Mouse (Mus musculus) macrophage (primary cell): ENCODE data around the gene Mapkap1. TPM values are rescaled to one million over a fixed set of nuclear protein-coding genes. Genes with fewer than 3 reads are reported as not detected.

Source experiments
- H3K27ac ChIP-seq: fragments of 350-480 bp; formaldehyde crosslinking; 2 replicates; pipeline ENCODE4 v1.9.0; 2021
- H3K36me3 ChIP-seq: fragments of 350-480 bp; formaldehyde crosslinking; 2 replicates; pipeline ENCODE4 v1.9.0; 2021; ENCODE audit errors: inconsistent target
- H3K4me3 ChIP-seq: fragments of 350-480 bp; formaldehyde crosslinking; 2 replicates; pipeline ENCODE4 v1.9.0; 2021; ENCODE audit errors: inconsistent target
- H3K79me2 ChIP-seq: fragments of 350-480 bp; formaldehyde crosslinking; 2 replicates; pipeline ENCODE4 v1.9.0; 2021; ENCODE audit errors: inconsistent target
- WGBS: methylation state at CpG from one replicate; pipeline ENCODE4 v1.1.7; 2026; ENCODE audit warnings: inconsistent platforms; ENCODE audit not compliant: missing documents; 5-methylcytosine and 5-hydroxymethylcytosine counted together
- polyA plus RNA-seq: library from polyadenylated mRNA; stranded (reverse); fragments of 250-400 nt; gene quantifications from 3 replicates; pipeline ENCODE4 v1.2.4, GENCODE M21; 2018; ENCODE audit warnings: inconsistent platforms

Mapkap1 gene
- polyA plus RNA-seq, 1 experiment from 2014 or later: 49.6 TPM

- Histone ChIP-seq H3K79me2 (no peaks in the 10 kb centered on the region), H3K36me3 (no peaks in the 10 kb centered on the region), H3K27ac (no peak overlapping the region), H3K4me3 (no peak overlapping the region)
- WGBS: 98% methylated on average over 12 of the region's 12 CpGs
Measured at GRCm38 (mm10) chr2:34563089-34563694, 156.6 kb downstream of the Mapkap1 start.

GRCm38 (mm10) chr2:34563865-34564264 is 157.3 kb downstream of the Mapkap1 start:
- H3K36me3 ChIP-seq: no peaks in the 10 kb centered on the region

GRCm38 (mm10) chr2:34566146-34566545 is 159.6 kb downstream of the Mapkap1 start:
- H3K79me2 ChIP-seq: no peaks in the 10 kb centered on the region
- WGBS: 97% methylated on average over 4 of the region's 4 CpGs
- no peaks in the 10 kb centered on the region for H3K36me3 ChIP-seq
- H3K4me3 ChIP-seq: no peak overlapping the region
- H3K27ac ChIP-seq: no peak overlapping the region

More at GRCm38 (mm10) chr2:34563865-34564264, 157.3 kb downstream of the Mapkap1 start:
- no peaks in the 10 kb centered on the region for H3K79me2 ChIP-seq
- no peak overlapping the region for H3K4me3 ChIP-seq
- no peak overlapping the region for H3K27ac ChIP-seq

GRCm38 (mm10) chr2:34566601-34567000 is 160.0 kb downstream of the Mapkap1 start:
- Histone ChIP-seq H3K4me3 (no peak overlapping the region), H3K79me2 (no peaks in the 10 kb centered on the region), H3K27ac (no peak overlapping the region), H3K36me3 (no peaks in the 10 kb centered on the region)
- WGBS: no CpG with 5 or more reads among the region's 1 CpGs

GRCm38 (mm10) chr2:34569131-34569530 is 162.6 kb downstream of the Mapkap1 start:
- 96% methylated on average over 5 of the region's 5 CpGs for WGBS

GRCm38 (mm10) chr2:34570378-34570777 is 163.8 kb downstream of the Mapkap1 start:
- no peaks in the 10 kb centered on the region for H3K36me3 ChIP-seq
- WGBS: 90% methylated on average over 6 of the region's 6 CpGs
- no peak overlapping the region for H3K4me3 ChIP-seq
- no peak overlapping the region for H3K27ac ChIP-seq
- H3K79me2 ChIP-seq: no peaks in the 10 kb centered on the region

More at GRCm38 (mm10) chr2:34569131-34569530, 162.6 kb downstream of the Mapkap1 start:
- no peaks in the 10 kb centered on the region for H3K79me2 ChIP-seq
- no peak overlapping the region for H3K27ac ChIP-seq
- no peaks in the 10 kb centered on the region for H3K36me3 ChIP-seq
- H3K4me3 ChIP-seq: no peak overlapping the region

GRCm38 (mm10) chr2:34571096-34571495 is 164.5 kb downstream of the Mapkap1 start:
- Histone ChIP-seq H3K36me3 (no peaks in the 10 kb centered on the region), H3K79me2 (no peaks in the 10 kb centered on the region), H3K4me3 (no peak overlapping the region), H3K27ac (no peak overlapping the region)
- 100% methylated on average over 1 of the region's 1 CpGs for WGBS

GRCm38 (mm10) chr2:34573073-34573472 is 166.5 kb downstream of the Mapkap1 start:
- Histone ChIP-seq H3K79me2 (no peaks in the 10 kb centered on the region), H3K36me3 (no peaks in the 10 kb centered on the region), H3K4me3 (no peak overlapping the region), H3K27ac (no peak overlapping the region)
- WGBS: 94% methylated on average over 4 of the region's 4 CpGs

GRCm38 (mm10) chr2:34588546-34588945 is 182.0 kb downstream of the Mapkap1 start:
- H3K36me3 ChIP-seq: peaks cover 17% of the 10 kb centered on the region; the same call in 1 of the 2 replicates
- H3K79me2 ChIP-seq: no peaks in the 10 kb centered on the region
- H3K4me3 ChIP-seq: no peak overlapping the region
- 95% methylated on average over 8 of the region's 8 CpGs for WGBS
- H3K27ac ChIP-seq: no peak overlapping the region

- Histone ChIP-seq H3K4me3 (no peak overlapping the region), H3K79me2 (no peaks in the 10 kb centered on the region), H3K27ac (no peak overlapping the region), H3K36me3 (no peaks in the 10 kb centered on the region)
- WGBS: 95% methylated on average over 16 of the region's 16 CpGs
Measured at GRCm38 (mm10) chr2:34591721-34592360, 185.3 kb downstream of the Mapkap1 start.

GRCm38 (mm10) chr2:34592361-34592960 is 185.9 kb downstream of the Mapkap1 start:
- Histone ChIP-seq H3K36me3 (no peaks in the 10 kb centered on the region), H3K79me2 (no peaks in the 10 kb centered on the region), H3K27ac (no peak overlapping the region), H3K4me3 (no peak overlapping the region)
- WGBS: 95% methylated on average over 8 of the region's 8 CpGs

GRCm38 (mm10) chr2:34594001-34594400 is 187.4 kb downstream of the Mapkap1 start:
- 99% methylated on average over 5 of the region's 5 CpGs for WGBS
- no peak overlapping the region for H3K27ac ChIP-seq
- no peaks in the 10 kb centered on the region for H3K36me3 ChIP-seq
- no peak overlapping the region for H3K4me3 ChIP-seq
- no peaks in the 10 kb centered on the region for H3K79me2 ChIP-seq

- H3K36me3 ChIP-seq: no peaks in the 10 kb centered on the region
- no peaks in the 10 kb centered on the region for H3K79me2 ChIP-seq
- H3K4me3 ChIP-seq: no peak overlapping the region
- 37% methylated on average over 5 of the region's 5 CpGs for WGBS
- H3K27ac ChIP-seq: no peak overlapping the region
Measured at GRCm38 (mm10) chr2:34599606-34600255, 193.2 kb downstream of the Mapkap1 start.

GRCm38 (mm10) chr2:34600734-34601133 is 194.2 kb downstream of the Mapkap1 start:
- H3K4me3 ChIP-seq: no peak overlapping the region
- no peaks in the 10 kb centered on the region for H3K79me2 ChIP-seq
- no peaks in the 10 kb centered on the region for H3K36me3 ChIP-seq
- 32% methylated on average over 7 of the region's 7 CpGs for WGBS
- no peak overlapping the region for H3K27ac ChIP-seq

- no peak overlapping the region for H3K27ac ChIP-seq
- WGBS: 98% methylated on average over 8 of the region's 8 CpGs
Measured at GRCm38 (mm10) chr2:34602111-34602541, 195.6 kb downstream of the Mapkap1 start.

More at GRCm38 (mm10) chr2:34602111-34602541, 195.6 kb downstream of the Mapkap1 start:
- Histone ChIP-seq H3K79me2 (no peaks in the 10 kb centered on the region), H3K4me3 (no peak overlapping the region), H3K36me3 (no peaks in the 10 kb centered on the region)
